Mouse (Mus musculus) layer of hippocampus, postnatal 36 days (tissue): ENCODE results near the gene Catspere2. TPM values are rescaled to one million over a fixed set of nuclear protein-coding genes. Genes with fewer than 3 reads are reported as not detected.
"Not testable (repeated sequence)": the region's sequence is repeated elsewhere in the genome, so short reads cannot be mapped to it uniquely, and the experiment has no call there.

Source experiments
- DNase-seq, 2 experiments: peaks; one replicate each; pipeline ENCODE4 v3.0.0; 2022
- total RNA-seq, 2 experiments: library from RNA; stranded (reverse); gene quantifications; 2 replicates each; pipeline ENCODE4 v1.2.3; 2021

Catspere2 gene
- total RNA-seq = 1 to 10 TPM; 4.8 to 5.2 TPM

- peak; percentile 98 for DNase-seq
Observed at GRCm38 (mm10) chr1:177983024-177983450, at the start of gene Catspere2. TSS of gene Catspere2 (plus strand) at chr1:177983423.

- DNase-seq = not testable (repeated sequence)
Observed at GRCm38 (mm10) chr1:177940422-177940977, 42.7 kb upstream of the Catspere2 start.

- no peak for DNase-seq
Observed at GRCm38 (mm10) chr1:177981276-177981675, 1.9 kb upstream of the Catspere2 start.

GRCm38 (mm10) chr1:177983582-177983981 is 359 bp downstream of the Catspere2 start:
- not testable (repeated sequence) for DNase-seq

- DNase-seq = no peak
Observed at GRCm38 (mm10) chr1:177984206-177984605, 983 bp downstream of the Catspere2 start.

- DNase-seq = not testable (repeated sequence)
Observed at GRCm38 (mm10) chr1:177987476-177987875, 4.3 kb downstream of the Catspere2 start.

GRCm38 (mm10) chr1:178072798-178073197 is 89.6 kb downstream of the Catspere2 start:
- not testable (repeated sequence) for DNase-seq

- not testable (repeated sequence) for DNase-seq
Observed at GRCm38 (mm10) chr1:178097865-178098264, 114.6 kb downstream of the Catspere2 start.

GRCm38 (mm10) chr1:178108514-178108913 is 125.3 kb downstream of the Catspere2 start:
- DNase-seq = not testable (repeated sequence)

- not testable (repeated sequence) for DNase-seq
Observed at GRCm38 (mm10) chr1:178122236-178122635, 139.0 kb downstream of the Catspere2 start.

GRCm38 (mm10) chr1:178134288-178134687 is 151.1 kb downstream of the Catspere2 start:
- DNase-seq = no peak

GRCm38 (mm10) chr1:178146513-178146912 is 163.3 kb downstream of the Catspere2 start:
- not testable (repeated sequence) for DNase-seq

GRCm38 (mm10) chr1:178146915-178147314 is 163.7 kb downstream of the Catspere2 start:
- DNase-seq = not testable (repeated sequence)

- no peak for DNase-seq
Observed at GRCm38 (mm10) chr1:178182251-178182650, 199.0 kb downstream of the Catspere2 start.

GRCm38 (mm10) chr1:178185591-178185990 is 202.4 kb downstream of the Catspere2 start:
- DNase-seq = no peak

GRCm38 (mm10) chr1:178187216-178187791 is 204.1 kb downstream of the Catspere2 start, which contains the start of gene Desi2:
TSS of gene Desi2 (plus strand) at chr1:178187417.
- peak; percentile 94 to 98 for DNase-seq

GRCm38 (mm10) chr1:178187810-178188209 is 204.6 kb downstream of the Catspere2 start:
- not testable (repeated sequence) for DNase-seq

- no peak for DNase-seq
Observed at GRCm38 (mm10) chr1:178188386-178188785, 205.2 kb downstream of the Catspere2 start.

GRCm38 (mm10) chr1:178205701-178206325 is 222.6 kb downstream of the Catspere2 start:
- no peak for DNase-seq

- DNase-seq = not testable (repeated sequence)
Observed at GRCm38 (mm10) chr1:178207856-178208255, 224.6 kb downstream of the Catspere2 start.

GRCm38 (mm10) chr1:178209966-178210365 is 226.7 kb downstream of the Catspere2 start:
- DNase-seq = no peak

- DNase-seq = no peak
Observed at GRCm38 (mm10) chr1:178217157-178217556, 233.9 kb downstream of the Catspere2 start.

- DNase-seq = no peak
Observed at GRCm38 (mm10) chr1:178218305-178218704, 235.1 kb downstream of the Catspere2 start.
